Mouse (Mus musculus) hindbrain, embryonic 12.5 days (tissue): ENCODE data around the gene Zdhhc16. TPM values are rescaled to one million over a fixed set of nuclear protein-coding genes. Genes with fewer than 3 reads are reported as not detected.

Experiments used
- ATAC-seq: fragments of 200-750 bp; cut with Nextera tagmentation; 2 replicates; pipeline ENCODE4 v1.8.0; 2017; ENCODE audit warnings: moderate TSS enrichment; ENCODE audit not compliant: low FRiP score
- H3K27ac ChIP-seq: fragments of 300-500 bp; sonication (generic); 2 replicates; pipeline ENCODE4 v1.5.1; 2016; ENCODE audit warnings: mild to moderate bottlenecking
- H3K27me3 ChIP-seq: fragments of 300-500 bp; sonication (generic); 2 replicates; pipeline ENCODE4 v1.6.1; 2016; ENCODE audit warnings: mild to moderate bottlenecking
- H3K36me3 ChIP-seq: fragments of 300-500 bp; sonication (generic); 2 replicates; pipeline ENCODE4 v1.6.1; 2016; ENCODE audit warnings: mild to moderate bottlenecking
- H3K4me1 ChIP-seq: fragments of 300-500 bp; sonication (generic); 2 replicates; pipeline ENCODE4 v1.6.1; 2016
- H3K4me2 ChIP-seq: fragments of 300-500 bp; sonication (generic); replicated peaks from 2 replicates; pipeline ENCODE4 v1.6.1; 2016; ENCODE audit warnings: mild to moderate bottlenecking
- H3K4me3 ChIP-seq: fragments of 300-500 bp; sonication (generic); 2 replicates; pipeline ENCODE4 v1.5.1; 2016; ENCODE audit warnings: mild to moderate bottlenecking
- H3K9ac ChIP-seq: fragments of 300-500 bp; sonication (generic); 2 replicates; pipeline ENCODE4 v1.6.1; 2016; ENCODE audit warnings: mild to moderate bottlenecking, moderate library complexity
- H3K9me3 ChIP-seq: fragments of 300-500 bp; sonication (generic); replicated peaks from 2 replicates; pipeline ENCODE4 v1.6.1; 2016; ENCODE audit warnings: mild to moderate bottlenecking
- WGBS: fragments of 180-500 bp; shearing (Covaris S2); methylation state at CpG from one replicate; pipeline ENCODE4 v1.1.7; 2016; 5-methylcytosine and 5-hydroxymethylcytosine counted together
- polyA plus RNA-seq: library from polyadenylated mRNA; unstranded; fragments of >200 nt; fragmentation: Nextera tagmentation; extraction: Ambion mirVana; gene quantifications from 2 replicates; pipeline ENCODE4 v1.2.1, GENCODE M21; 2016

Zdhhc16 gene
- polyA plus RNA-seq, 1 experiment from 2014 or later = 76.4 TPM

DNA sequence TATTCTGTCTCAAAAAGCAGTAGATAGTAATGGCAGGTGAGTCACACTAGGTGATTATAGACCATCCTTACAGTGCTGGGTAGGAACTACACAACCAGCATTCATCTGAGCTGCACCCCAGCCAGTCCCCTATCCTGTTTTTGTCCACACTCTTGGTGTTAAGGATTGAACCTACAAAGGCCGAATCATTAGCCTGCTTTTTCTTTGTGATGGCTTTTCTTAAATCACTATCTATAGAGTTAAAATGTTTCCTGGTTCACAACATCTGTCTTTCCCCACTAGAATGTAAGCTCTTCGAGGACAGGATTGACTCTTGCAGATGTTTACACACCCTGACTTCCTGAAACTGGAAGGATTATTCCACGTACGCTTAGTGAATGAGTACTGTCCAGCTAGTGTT is 13.8 kb upstream of the Zdhhc16 start:
- Histone ChIP-seq H3K4me2 (no peak overlapping the region), H3K27ac (no peak overlapping the region), H3K4me1 (no peaks in the 10 kb centered on the region), H3K9me3 (no peaks in the 10 kb centered on the region), H3K9ac (no peak overlapping the region), H3K27me3 (no peaks in the 10 kb centered on the region), H3K36me3 (peaks cover 67% of the 10 kb centered on the region), H3K4me3 (no peak overlapping the region)
- WGBS = 83% methylated on average over 4 of the region's 4 CpGs
- no peak for ATAC-seq

DNA sequence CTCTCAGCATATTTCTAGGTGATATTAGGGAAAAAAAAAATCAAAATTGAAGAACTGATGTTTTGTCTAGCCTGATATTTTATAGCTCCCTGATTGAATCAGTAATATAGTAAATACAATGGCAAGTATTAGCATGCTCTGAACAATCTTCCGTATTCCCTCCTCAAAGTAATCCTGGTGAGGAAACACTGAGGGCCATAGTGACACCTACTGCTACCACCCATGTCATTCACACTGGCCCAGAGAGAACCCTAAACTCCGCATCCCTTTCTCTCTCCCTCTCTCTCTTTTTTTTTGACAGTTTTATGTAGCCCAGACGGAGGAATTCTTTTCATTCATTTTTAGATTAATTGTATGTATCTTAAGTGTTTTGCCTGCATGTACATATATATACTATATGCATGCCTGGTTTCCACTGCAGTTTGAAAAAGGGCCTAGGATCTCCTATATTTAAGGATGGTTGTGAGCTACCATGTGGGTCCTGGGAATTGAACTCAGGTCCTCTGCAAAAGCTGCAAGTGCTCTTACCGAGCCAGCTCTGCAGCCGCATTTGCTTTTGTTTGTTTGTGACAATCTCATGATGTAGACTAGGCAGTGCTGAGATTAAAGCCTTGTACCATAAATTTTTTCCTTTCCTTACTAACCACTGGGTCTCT is 12.7 kb upstream of the Zdhhc16 start:
- ATAC-seq = no peak
- H3K36me3 ChIP-seq = peaks cover 72% of the 10 kb centered on the region
- H3K9me3 ChIP-seq = no peaks in the 10 kb centered on the region
- H3K4me1 ChIP-seq = no peaks in the 10 kb centered on the region
- H3K27ac ChIP-seq = no peak overlapping the region
- WGBS = 80% methylated on average over 5 of the region's 5 CpGs
- H3K4me2 ChIP-seq = no peak overlapping the region
- no peak overlapping the region for H3K9ac ChIP-seq
- H3K27me3 ChIP-seq = no peaks in the 10 kb centered on the region
- no peak overlapping the region for H3K4me3 ChIP-seq

DNA sequence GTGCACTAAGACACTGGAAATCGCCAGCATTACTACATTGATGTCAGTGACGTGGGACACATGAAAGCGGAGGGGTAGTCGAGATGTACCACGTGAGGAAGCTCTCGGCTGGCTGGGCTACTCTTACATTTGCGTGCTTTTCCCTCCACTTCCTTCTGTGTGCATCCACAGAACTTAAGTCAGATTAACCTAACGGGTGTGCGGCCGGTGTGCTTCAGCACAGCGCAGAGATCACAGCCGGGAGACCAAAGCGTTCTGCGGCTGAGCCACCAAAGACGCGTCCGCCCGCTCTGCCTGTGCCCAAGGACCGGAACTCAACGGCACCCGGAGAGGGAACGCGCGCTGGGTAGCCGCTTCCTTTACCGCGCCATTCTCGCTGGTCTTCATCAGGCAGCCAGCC is 594 bp upstream of the Zdhhc16 start:
- Histone ChIP-seq H3K9ac (peak overlapping the region; percentile 82), H3K4me2 (peak overlapping the region; percentile 92), H3K9me3 (no peaks in the 10 kb centered on the region), H3K4me3 (peak overlapping the region; percentile 89), H3K27me3 (no peaks in the 10 kb centered on the region), H3K4me1 (peaks cover 19% of the 10 kb centered on the region), H3K27ac (peak overlapping the region; percentile 64), H3K36me3 (peaks cover 37% of the 10 kb centered on the region)
- peak; percentile 18 for ATAC-seq
- WGBS = under 1% methylated on average over 28 of the region's 28 CpGs

DNA sequence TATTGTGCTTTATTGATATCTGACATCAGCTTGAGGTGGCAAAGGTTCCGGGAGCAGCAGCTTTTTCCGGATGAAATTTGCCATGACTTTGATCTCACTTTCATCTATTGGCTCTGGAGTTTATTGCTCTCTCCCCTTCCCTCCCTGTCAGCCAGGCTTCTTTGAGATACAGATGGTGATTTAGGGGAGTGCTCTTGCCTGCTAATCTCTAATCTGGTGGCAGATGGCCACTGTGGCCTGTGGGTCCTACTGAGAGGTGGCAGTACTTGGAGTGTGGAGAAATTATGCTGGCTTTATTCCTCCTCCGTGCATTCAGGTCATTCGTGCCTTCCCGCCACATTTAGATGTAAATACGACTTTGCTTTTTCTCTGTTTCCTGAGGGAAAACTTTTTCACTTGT is 844 bp downstream of the Zdhhc16 start:
- Histone ChIP-seq H3K9ac (peak overlapping the region; percentile 82), H3K9me3 (no peaks in the 10 kb centered on the region), H3K4me2 (peak overlapping the region; percentile 66), H3K27me3 (no peaks in the 10 kb centered on the region), H3K4me3 (peak overlapping the region; percentile 89), H3K27ac (no peak overlapping the region), H3K36me3 (peaks cover 39% of the 10 kb centered on the region), H3K4me1 (peaks cover 19% of the 10 kb centered on the region)
- ATAC-seq = no peak
- 39% methylated on average over 6 of the region's 6 CpGs for WGBS

DNA sequence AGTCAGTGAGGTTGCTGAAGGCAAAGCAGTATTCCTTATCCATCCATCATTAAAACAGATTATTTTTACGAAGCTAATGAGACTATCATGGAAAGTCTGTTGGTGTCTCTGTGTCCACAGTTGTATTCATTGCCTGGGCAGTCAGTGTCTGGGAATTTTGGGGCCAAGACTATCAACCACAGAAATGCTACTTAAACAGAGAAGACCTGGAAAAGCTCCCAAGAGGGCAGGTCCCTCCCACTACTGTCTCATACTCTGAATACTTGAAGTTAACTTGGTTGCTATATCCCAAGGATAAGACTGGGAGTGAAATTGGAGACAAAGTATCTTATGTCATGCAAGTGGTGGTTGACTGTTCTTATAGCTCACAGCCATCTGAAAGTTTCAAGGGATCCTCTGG is 2.6 kb downstream of the Zdhhc16 start:
- Histone ChIP-seq H3K9ac (no peak overlapping the region), H3K4me1 (peaks cover 19% of the 10 kb centered on the region), H3K27me3 (no peaks in the 10 kb centered on the region), H3K27ac (no peak overlapping the region), H3K36me3 (peaks cover 42% of the 10 kb centered on the region), H3K9me3 (no peaks in the 10 kb centered on the region), H3K4me3 (no peak overlapping the region), H3K4me2 (no peak overlapping the region)
- WGBS = 90% methylated on average over 1 of the region's 1 CpGs
- ATAC-seq = no peak

DNA sequence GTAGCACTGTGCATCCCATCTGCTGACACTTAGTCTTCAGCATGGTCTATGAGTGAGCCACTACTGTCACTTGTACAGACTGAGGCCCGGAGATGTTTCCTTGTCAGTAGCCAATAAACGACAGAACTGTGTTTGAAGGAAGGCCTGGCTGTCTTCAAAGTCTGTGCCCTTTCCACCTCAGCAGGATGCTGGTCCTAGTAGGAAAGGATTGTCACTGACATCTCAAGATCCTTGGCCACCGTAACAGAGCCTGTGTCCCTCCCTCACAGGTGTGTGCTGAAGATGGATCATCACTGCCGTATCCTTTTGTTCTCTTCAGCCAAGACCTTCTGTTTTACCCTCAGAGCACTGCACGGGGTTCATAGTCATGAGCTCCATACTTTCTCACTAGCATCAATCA is 5.3 kb downstream of the Zdhhc16 start:
- Histone ChIP-seq H3K36me3 (peaks cover 64% of the 10 kb centered on the region), H3K9me3 (no peaks in the 10 kb centered on the region), H3K27ac (no peak overlapping the region), H3K4me1 (peaks cover 9% of the 10 kb centered on the region), H3K9ac (no peak overlapping the region), H3K4me3 (no peak overlapping the region), H3K4me2 (no peak overlapping the region), H3K27me3 (no peaks in the 10 kb centered on the region)
- ATAC-seq = no peak
- WGBS = 91% methylated on average over 5 of the region's 5 CpGs

DNA sequence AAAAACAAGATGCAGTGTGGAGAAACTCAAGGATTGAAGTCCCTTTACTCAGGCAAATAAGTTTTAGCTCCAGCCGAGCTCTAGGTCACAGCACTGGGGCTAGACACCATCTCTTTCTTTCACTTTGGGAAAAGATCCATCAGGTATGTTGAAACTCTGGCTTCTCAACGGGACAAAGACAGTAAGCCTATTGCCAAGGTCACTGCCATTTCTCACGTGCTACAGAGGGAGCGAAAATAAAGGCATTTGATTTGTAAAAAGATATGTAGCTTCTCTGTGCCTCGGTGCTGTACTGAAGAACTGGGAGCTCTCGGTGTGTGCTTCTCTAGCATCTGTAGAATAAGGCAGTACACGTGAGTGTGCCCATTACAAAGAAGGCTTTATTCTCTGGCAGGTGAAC is 10.6 kb downstream of the Zdhhc16 start:
- H3K36me3 ChIP-seq = peaks cover 95% of the 10 kb centered on the region
- no peak for ATAC-seq

DNA sequence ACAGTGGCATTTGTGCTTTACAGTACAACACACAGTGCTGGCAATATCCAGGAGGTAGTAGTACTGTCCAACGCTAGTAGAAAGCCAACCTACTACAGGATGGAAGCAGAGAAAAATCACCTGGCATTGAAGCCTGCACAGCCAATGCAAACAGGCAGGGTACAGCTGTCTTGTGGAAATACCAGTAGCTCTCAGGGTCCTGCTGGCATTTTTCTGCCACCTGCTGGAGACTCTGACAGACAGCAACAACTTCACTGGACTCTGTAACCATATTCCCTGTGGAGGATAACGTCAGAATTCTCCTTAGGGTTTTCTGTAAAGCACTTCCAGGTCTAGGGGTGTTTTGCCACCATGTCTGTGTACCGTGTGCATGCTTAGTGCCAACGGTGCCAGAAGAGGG is 19.0 kb downstream of the Zdhhc16 start:
- no peaks in the 10 kb centered on the region for H3K9me3 ChIP-seq
- H3K27me3 ChIP-seq = no peaks in the 10 kb centered on the region
- peaks cover 95% of the 10 kb centered on the region for H3K36me3 ChIP-seq
- 89% methylated on average over 4 of the region's 4 CpGs for WGBS
- H3K9ac ChIP-seq = no peak overlapping the region
- no peak overlapping the region for H3K4me3 ChIP-seq
- no peak overlapping the region for H3K27ac ChIP-seq
- no peak overlapping the region for H3K4me2 ChIP-seq
- H3K4me1 ChIP-seq = no peaks in the 10 kb centered on the region
- ATAC-seq = no peak

More for the DNA sequence above, 10.6 kb downstream of the Zdhhc16 start:
- H3K4me3 ChIP-seq = no peak overlapping the region
- WGBS = 90% methylated on average over 7 of the region's 7 CpGs
- no peaks in the 10 kb centered on the region for H3K9me3 ChIP-seq
- H3K27me3 ChIP-seq = no peaks in the 10 kb centered on the region
- H3K4me1 ChIP-seq = no peaks in the 10 kb centered on the region
- no peak overlapping the region for H3K9ac ChIP-seq
- no peak overlapping the region for H3K27ac ChIP-seq
- no peak overlapping the region for H3K4me2 ChIP-seq

DNA sequence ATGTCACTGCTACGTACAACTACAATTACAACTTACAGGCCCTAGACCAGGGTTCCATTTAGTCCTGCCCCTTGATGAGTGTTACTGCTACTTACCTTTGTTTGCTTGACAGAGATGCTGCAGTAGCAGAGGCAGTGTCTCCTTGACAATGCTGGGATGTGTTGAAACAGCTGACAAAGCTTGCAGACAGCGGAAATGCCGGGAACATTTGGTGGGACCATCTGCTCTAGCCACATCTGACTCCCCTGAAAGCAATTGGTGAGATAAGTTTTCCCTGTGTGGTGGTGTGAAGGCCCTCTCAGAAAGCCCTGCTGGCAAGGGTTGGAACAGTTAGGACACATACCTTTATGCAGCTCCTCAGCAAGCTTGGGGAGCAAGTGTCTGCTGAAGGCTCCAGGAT is 20.3 kb downstream of the Zdhhc16 start:
- 85% methylated on average over 3 of the region's 3 CpGs for WGBS
- Histone ChIP-seq H3K9ac (no peak overlapping the region), H3K36me3 (peaks cover 89% of the 10 kb centered on the region)

DNA sequence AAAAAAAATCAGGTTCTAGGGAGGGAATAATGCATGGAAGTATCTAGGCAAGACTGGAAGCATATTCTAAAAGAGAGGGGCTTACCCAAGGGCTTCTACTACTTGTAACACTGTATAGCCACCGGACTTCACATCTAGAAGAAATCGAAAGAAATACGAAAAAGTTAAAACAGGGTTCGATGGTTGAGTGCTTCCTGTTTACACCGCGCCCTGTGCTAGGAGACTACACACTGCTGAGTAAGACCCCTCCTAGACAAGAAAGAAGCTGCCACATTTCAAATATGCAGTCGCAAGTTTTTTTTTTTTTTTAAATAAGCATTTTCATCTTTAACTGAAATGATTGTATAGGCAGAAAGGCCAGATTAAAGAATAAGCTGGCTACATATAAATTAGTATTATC is 36.3 kb downstream of the Zdhhc16 start:
- no peak overlapping the region for H3K4me3 ChIP-seq
- H3K36me3 ChIP-seq = peaks cover 38% of the 10 kb centered on the region
- H3K27ac ChIP-seq = no peak overlapping the region
- over 99% methylated on average over 7 of the region's 7 CpGs for WGBS
- no peaks in the 10 kb centered on the region for H3K9me3 ChIP-seq
- no peak overlapping the region for H3K4me2 ChIP-seq
- H3K4me1 ChIP-seq = peaks cover 3% of the 10 kb centered on the region; the same call in 1 of the 2 replicates
- no peak for ATAC-seq
- H3K9ac ChIP-seq = no peak overlapping the region
- H3K27me3 ChIP-seq = no peaks in the 10 kb centered on the region

More for the DNA sequence above, 20.3 kb downstream of the Zdhhc16 start:
- H3K9me3 ChIP-seq = no peaks in the 10 kb centered on the region
- no peak overlapping the region for H3K4me3 ChIP-seq
- H3K27me3 ChIP-seq = no peaks in the 10 kb centered on the region
- H3K27ac ChIP-seq = no peak overlapping the region
- no peaks in the 10 kb centered on the region for H3K4me1 ChIP-seq
- no peak overlapping the region for H3K4me2 ChIP-seq
- no peak for ATAC-seq

DNA sequence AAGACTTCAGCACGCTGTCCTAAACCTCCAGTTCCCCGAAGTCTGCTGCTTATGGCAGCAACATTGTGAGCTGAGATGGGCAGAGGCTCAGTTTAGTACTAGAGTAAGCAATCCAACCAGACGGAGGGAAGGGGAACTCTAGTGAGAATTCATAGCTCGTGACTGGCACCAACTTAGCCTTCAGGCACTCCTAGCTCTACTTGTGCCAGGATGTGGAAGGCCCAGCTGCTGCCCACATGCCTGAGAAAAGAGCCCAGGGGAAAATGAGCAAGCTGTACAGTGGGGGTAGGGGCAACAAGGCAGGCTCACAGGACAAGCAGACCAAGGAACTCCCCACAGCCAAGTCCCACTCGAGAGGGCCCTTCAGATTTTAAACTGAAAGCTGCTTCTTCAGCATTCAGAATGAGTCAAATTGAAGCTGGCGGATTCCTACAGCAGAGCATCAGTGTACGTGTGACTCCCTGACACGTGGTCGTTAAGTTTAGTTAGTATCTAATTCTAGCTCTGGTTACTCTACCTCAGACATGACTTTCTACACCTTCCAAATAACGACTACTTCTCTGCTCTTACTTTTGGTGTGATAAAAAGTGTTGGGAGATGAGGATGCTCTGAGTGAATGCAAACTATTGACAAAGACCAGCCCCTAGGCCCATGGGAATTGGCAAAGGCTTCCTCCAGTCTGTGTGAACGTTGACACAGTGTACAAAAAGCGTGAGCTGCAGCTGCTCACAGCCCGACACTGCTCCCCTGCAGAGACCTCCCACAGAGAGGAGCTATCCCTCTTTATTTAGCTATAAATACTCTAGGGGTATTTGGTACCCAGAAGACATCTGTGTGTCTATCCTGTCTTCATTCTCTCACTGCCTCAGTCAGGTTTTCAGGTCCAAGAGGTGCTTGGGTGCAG is 40.9 kb downstream of the Zdhhc16 start:
- H3K36me3 ChIP-seq = peaks cover 1% of the 10 kb centered on the region
- no peaks in the 10 kb centered on the region for H3K9me3 ChIP-seq
- H3K9ac ChIP-seq = no peak overlapping the region
- peaks cover 8% of the 10 kb centered on the region; the same call in 1 of the 2 replicates for H3K4me1 ChIP-seq
- H3K27me3 ChIP-seq = no peaks in the 10 kb centered on the region
- WGBS = 60% methylated on average over 13 of the region's 13 CpGs
- no peak overlapping the region for H3K4me2 ChIP-seq
- H3K4me3 ChIP-seq = no peak overlapping the region
- H3K27ac ChIP-seq = 0 out of 2 replicates have a peak overlapping the region, but pooled peaks have one; percentile 2
- no peak for ATAC-seq

DNA sequence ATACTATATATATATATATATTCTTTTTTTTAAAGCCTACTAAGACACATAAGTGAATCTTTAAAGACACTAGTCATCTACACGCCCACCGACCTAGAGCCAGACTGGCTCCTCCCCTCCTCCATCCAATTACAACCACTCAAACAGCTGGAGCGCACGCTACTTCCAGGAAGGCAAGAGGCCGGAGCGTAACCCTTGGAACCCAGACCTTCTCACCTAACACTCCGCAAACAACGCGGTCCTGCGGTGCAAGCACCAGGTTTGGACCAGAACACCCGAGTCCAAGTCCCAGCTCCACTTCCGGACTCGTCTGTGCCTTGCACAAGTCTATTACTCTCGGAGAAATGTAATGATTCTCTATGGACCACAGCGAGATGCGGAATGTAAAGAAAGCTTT is 47.1 kb downstream of the Zdhhc16 start:
- no peaks in the 10 kb centered on the region for H3K36me3 ChIP-seq
- peak overlapping the region; percentile 99 for H3K4me2 ChIP-seq
- peak overlapping the region; percentile 83 for H3K27ac ChIP-seq
- H3K9ac ChIP-seq = peak overlapping the region; percentile 74
- ATAC-seq = peak; percentile 26
- H3K4me3 ChIP-seq = peak overlapping the region; percentile 83
- WGBS = under 1% methylated on average over 16 of the region's 16 CpGs
- H3K9me3 ChIP-seq = no peaks in the 10 kb centered on the region
- peaks cover 20% of the 10 kb centered on the region for H3K4me1 ChIP-seq
- H3K27me3 ChIP-seq = peaks cover 15% of the 10 kb centered on the region
